In genomic region chr2:33186505-33186904, GRCm38 (mm10) we compare ENCODE assay signal across 18 mouse cellular contexts. TPM values are rescaled to one million over a fixed set of nuclear protein-coding genes. Genes with fewer than 3 reads are reported as not detected.
DNase-seq lines count a peak whose midpoint lies in the region; ATAC-seq lines count a peak whose summit lies in the region.
"Had no signal": no experiment of that assay in that cellular context is flagged by ENCODE, and none has a peak within 500 bp of the region (broad histone marks: within the 10 kb centered on the region; RNA-seq: fewer than 3 reads in every experiment).

No protein-coding gene starts in this region.

- DNase-seq in heart, adult 11 months: peak; percentile 95
- DNase-seq in heart, adult 8-10 months (ENCODE audit: low spot score): no peak
- no peak for DNase-seq in midbrain, embryonic 11.5 days (ENCODE audit: low spot score, missing footprints)
- DNase-seq in liver: no peak
- DNase-seq in gastrocnemius, adult 8-10 months (ENCODE audit: low spot score in 2 of 2): no peak
- no peak for DNase-seq in right cerebral cortex, postnatal 36 days (ENCODE audit: low spot score in 2 of 2)
- DNase-seq: cerebellum, postnatal 14 days; gastrocnemius, postnatal 36 days; lung, embryonic 14.5 days; right cerebral cortex, postnatal 25 days had no signal

- 79% methylated on average over 7 of the region's 7 CpGs for WGBS in midbrain, embryonic 13.5 days
- WGBS in midbrain, embryonic 11.5 days: 92% methylated on average over 7 of the region's 7 CpGs
- WGBS in heart, embryonic 15.5 days: 26% methylated on average over 7 of the region's 7 CpGs

- no peak overlapping the region for H3K9ac ChIP-seq in midbrain, embryonic 13.5 days (replicated peaks)
- H3K9ac ChIP-seq in midbrain, embryonic 11.5 days (ENCODE audit: low read length): no peak overlapping the region
- H3K9ac ChIP-seq in heart, embryonic 15.5 days: no peak overlapping the region
- H3K9ac ChIP-seq: liver, embryonic 12.5 days; lung, embryonic 14.5 days; midbrain, embryonic 12.5 days had no signal

- no peak overlapping the region for H3K4me2 ChIP-seq in midbrain, embryonic 13.5 days (replicated peaks)
- no peak overlapping the region for H3K4me2 ChIP-seq in midbrain, embryonic 11.5 days
- no peak overlapping the region for H3K4me2 ChIP-seq in heart, embryonic 15.5 days
- H3K4me2 ChIP-seq: liver, embryonic 12.5 days; lung, embryonic 14.5 days; midbrain, embryonic 12.5 days had no signal

- H3K36me3 ChIP-seq in midbrain, embryonic 13.5 days: no peaks in the 10 kb centered on the region
- H3K36me3 ChIP-seq in midbrain, embryonic 11.5 days (ENCODE audit: control insufficient read depth, insufficient read depth, low read length): no peaks in the 10 kb centered on the region
- H3K36me3 ChIP-seq in heart, embryonic 15.5 days: no peaks in the 10 kb centered on the region
- H3K36me3 ChIP-seq: liver, embryonic 12.5 days; midbrain, embryonic 12.5 days had no signal

- H3K27me3 ChIP-seq in midbrain, embryonic 13.5 days: no peaks in the 10 kb centered on the region
- H3K27me3 ChIP-seq in midbrain, embryonic 11.5 days (ENCODE audit: control insufficient read depth, insufficient read depth, low read length): no peaks in the 10 kb centered on the region
- H3K27me3 ChIP-seq in heart, embryonic 15.5 days: no peaks in the 10 kb centered on the region
- H3K27me3 ChIP-seq: liver, embryonic 12.5 days; midbrain, embryonic 12.5 days; Patski had no signal

- H3K9me3 ChIP-seq in midbrain, embryonic 13.5 days: no peaks in the 10 kb centered on the region
- no peaks in the 10 kb centered on the region for H3K9me3 ChIP-seq in midbrain, embryonic 11.5 days (ENCODE audit: control insufficient read depth, low read length)
- H3K9me3 ChIP-seq in heart, embryonic 15.5 days (replicated peaks): no peaks in the 10 kb centered on the region
- H3K9me3 ChIP-seq: liver, embryonic 12.5 days; midbrain, embryonic 12.5 days had no signal

- ATAC-seq in midbrain, embryonic 13.5 days: no peak
- ATAC-seq in midbrain, embryonic 11.5 days (ENCODE audit: low FRiP score): no peak
- ATAC-seq in heart, embryonic 15.5 days (replicated peaks; ENCODE audit: insufficient number of reproducible peaks, insufficient read depth, low FRiP score, low read depth): no peak
- ATAC-seq: activated CD4-positive, CD25-positive, alpha-beta regulatory T cell, adult 4 months; liver, embryonic 12.5 days; Patski had no signal

- H3K27ac ChIP-seq in midbrain, embryonic 13.5 days: 0 out of 2 replicates have a peak overlapping the region, but pooled peaks have one; percentile 39
- H3K27ac ChIP-seq in midbrain, embryonic 11.5 days (ENCODE audit: low read depth, low read length): no peak overlapping the region
- H3K27ac ChIP-seq in heart, embryonic 15.5 days: peak overlapping the region; percentile 82
- H3K27ac ChIP-seq: liver, embryonic 12.5 days; macrophage; midbrain, embryonic 12.5 days; stomach, postnatal 0 days had no signal

- H3K4me1 ChIP-seq in midbrain, embryonic 13.5 days (replicated peaks): no peaks in the 10 kb centered on the region; the same call in 1 of the 2 replicates
- H3K4me1 ChIP-seq in midbrain, embryonic 11.5 days (ENCODE audit: control insufficient read depth, insufficient read depth, low read length): no peaks in the 10 kb centered on the region
- peaks cover 48% of the 10 kb centered on the region for H3K4me1 ChIP-seq in heart, embryonic 15.5 days (replicated peaks)
- H3K4me1 ChIP-seq: liver, embryonic 12.5 days had no signal

- no peak overlapping the region for H3K4me3 ChIP-seq in midbrain, embryonic 13.5 days (replicated peaks)
- H3K4me3 ChIP-seq in midbrain, embryonic 11.5 days (ENCODE audit: low read depth, low read length): no peak overlapping the region
- H3K4me3 ChIP-seq in heart, embryonic 15.5 days: no peak overlapping the region
- H3K4me3 ChIP-seq: liver, embryonic 12.5 days; midbrain, embryonic 12.5 days had no signal

RNA-seq across cellular contexts. Expression of gene Angptl2, which starts 29.4 kb away (rescaled TPM):
- total RNA-seq in heart, adult 8-10 months (2022): 10 to 100 TPM; 32.9 to 57.7 (median 53.5) TPM
- polyA plus RNA-seq in midbrain, embryonic 13.5 days (2015; fragmentation: Nextera tagmentation; extraction: Ambion mirVana): 14.8 and 15.5 TPM in 2 replicates
- 17.0 and 18.8 TPM in 2 replicates for polyA plus RNA-seq in midbrain, embryonic 11.5 days (2014; fragmentation: Nextera tagmentation; extraction: Ambion mirVana)
- polyA plus RNA-seq in heart, embryonic 15.5 days (2015; fragmentation: Nextera tagmentation; extraction: Ambion mirVana): 59.1 and 77.0 TPM in 2 replicates
- 10 to 100 TPM; 21.1 to 32.8 (median 26.5) TPM for total RNA-seq in gastrocnemius, adult 8-10 months (2022)

RNA-seq across cellular contexts. Expression of gene Garnl3, which starts 55.1 kb away (rescaled TPM):
- 1 to 10 TPM; 2.6 to 6.7 (median 3.5) TPM for total RNA-seq in heart, adult 8-10 months (2022)
- 22.9 and 24.2 TPM in 2 replicates for polyA plus RNA-seq in midbrain, embryonic 13.5 days (2015; fragmentation: Nextera tagmentation; extraction: Ambion mirVana)
- polyA plus RNA-seq in midbrain, embryonic 11.5 days (2014; fragmentation: Nextera tagmentation; extraction: Ambion mirVana): 12.8 and 13.6 TPM in 2 replicates
- polyA plus RNA-seq in heart, embryonic 15.5 days (2015; fragmentation: Nextera tagmentation; extraction: Ambion mirVana): 6.9 and 11.4 TPM in 2 replicates
- 1 to 10 TPM in 1 of 4 experiments, under 1 TPM in 2, not detected in 1; 0.32 to 1.1 (median 0.99) TPM for total RNA-seq in gastrocnemius, adult 8-10 months (2022)
